Mouse (Mus musculus): ENCODE results near the gene Akap8. TPM values are rescaled to one million over a fixed set of nuclear protein-coding genes. Genes with fewer than 3 reads are reported as not detected.

The Akap8 gene
- total and polyA plus RNA-seq, 2 experiments from 2014 or later = 64.3 to 114 TPM

DNA sequence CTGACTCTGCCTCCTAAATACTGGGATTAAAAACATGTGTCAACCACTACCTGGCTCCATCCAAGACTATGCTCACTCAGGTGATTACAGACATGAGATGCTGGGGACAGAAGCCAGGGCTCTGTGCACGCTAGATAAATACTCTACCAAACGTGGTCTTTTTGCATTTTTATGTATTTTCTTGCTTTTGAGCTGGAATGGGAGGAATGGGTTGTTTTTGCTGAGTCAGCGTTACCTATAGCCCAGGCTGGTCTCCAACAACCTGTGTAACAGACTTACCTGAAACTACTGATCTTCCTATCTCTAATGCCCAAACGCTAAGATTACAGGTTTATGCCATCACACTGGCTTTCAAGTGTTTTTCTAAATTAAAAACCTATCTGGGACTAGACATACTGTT is 25.9 kb downstream of the Akap8 start:
- no peaks in the 10 kb centered on the region for H3K9me3 ChIP-seq (ENCODE audit: low read length)
- DNase-seq (no peak), ATAC-seq (no peak)
- H3K9ac ChIP-seq = no peak overlapping the region
- no peaks in the 10 kb centered on the region for H3K27me3 ChIP-seq (ENCODE audit: insufficient read depth, low read length)
- H3K4me3 ChIP-seq (ENCODE audit: low read depth, low read length) = no peak overlapping the region
- H3K27ac ChIP-seq (ENCODE audit: low read depth, low read length) = no peak overlapping the region
- TF ChIP-seq CTCF (IDR thresholded peaks at IDR 0.05; ENCODE audit: low read depth) = no peak
- H3K4me1 ChIP-seq (ENCODE audit: insufficient read depth) = no peaks in the 10 kb centered on the region
- no peaks in the 10 kb centered on the region for H3K36me3 ChIP-seq (ENCODE audit: insufficient read depth)
- 81% methylated on average over 4 of the region's 4 CpGs for WGBS
- H3K4me2 ChIP-seq (ENCODE audit: low read depth) = no peak overlapping the region

DNA sequence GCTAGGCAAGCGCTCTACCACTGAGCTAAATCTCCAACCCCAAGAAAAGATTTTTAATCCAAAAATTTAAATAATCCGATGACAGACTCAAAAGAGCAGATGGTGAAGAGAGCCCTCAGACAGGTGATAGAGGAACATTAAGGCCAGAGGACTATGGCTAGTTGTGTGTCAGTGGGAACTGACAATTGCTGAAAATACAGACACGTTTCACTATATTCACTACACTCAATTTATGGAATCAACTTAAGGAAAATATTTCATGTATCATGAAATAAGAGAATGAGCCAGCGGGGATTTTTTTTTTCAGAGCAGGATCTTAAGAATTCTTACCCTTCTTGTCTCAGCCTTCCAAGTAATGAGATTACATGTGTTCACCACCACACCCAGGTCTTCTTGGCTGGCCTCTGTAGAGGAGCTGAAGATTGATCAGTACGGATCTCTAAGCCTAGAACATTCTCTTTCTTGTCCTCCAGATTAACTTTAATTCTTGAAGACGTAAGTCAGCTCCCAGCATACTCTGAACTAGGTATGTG is 35.8 kb downstream of the Akap8 start:
- TF ChIP-seq CTCF (IDR thresholded peaks at IDR 0.05; ENCODE audit: low read depth) = no peak
- Histone ChIP-seq H3K9me3 (ENCODE audit: low read length) (no peaks in the 10 kb centered on the region), H3K4me1 (ENCODE audit: insufficient read depth) (peaks cover 10% of the 10 kb centered on the region), H3K4me3 (ENCODE audit: low read depth, low read length) (peak overlapping the region; percentile 87), H3K36me3 (ENCODE audit: insufficient read depth) (no peaks in the 10 kb centered on the region), H3K9ac (peak overlapping the region; percentile 96), H3K27me3 (ENCODE audit: insufficient read depth, low read length) (no peaks in the 10 kb centered on the region), H3K4me2 (ENCODE audit: low read depth) (peak overlapping the region; percentile 74), H3K27ac (ENCODE audit: low read depth, low read length) (peak overlapping the region; percentile 99)
- WGBS = 40% methylated on average over 6 of the region's 6 CpGs
- no peak for ATAC-seq
- DNase-seq = no peak

DNA sequence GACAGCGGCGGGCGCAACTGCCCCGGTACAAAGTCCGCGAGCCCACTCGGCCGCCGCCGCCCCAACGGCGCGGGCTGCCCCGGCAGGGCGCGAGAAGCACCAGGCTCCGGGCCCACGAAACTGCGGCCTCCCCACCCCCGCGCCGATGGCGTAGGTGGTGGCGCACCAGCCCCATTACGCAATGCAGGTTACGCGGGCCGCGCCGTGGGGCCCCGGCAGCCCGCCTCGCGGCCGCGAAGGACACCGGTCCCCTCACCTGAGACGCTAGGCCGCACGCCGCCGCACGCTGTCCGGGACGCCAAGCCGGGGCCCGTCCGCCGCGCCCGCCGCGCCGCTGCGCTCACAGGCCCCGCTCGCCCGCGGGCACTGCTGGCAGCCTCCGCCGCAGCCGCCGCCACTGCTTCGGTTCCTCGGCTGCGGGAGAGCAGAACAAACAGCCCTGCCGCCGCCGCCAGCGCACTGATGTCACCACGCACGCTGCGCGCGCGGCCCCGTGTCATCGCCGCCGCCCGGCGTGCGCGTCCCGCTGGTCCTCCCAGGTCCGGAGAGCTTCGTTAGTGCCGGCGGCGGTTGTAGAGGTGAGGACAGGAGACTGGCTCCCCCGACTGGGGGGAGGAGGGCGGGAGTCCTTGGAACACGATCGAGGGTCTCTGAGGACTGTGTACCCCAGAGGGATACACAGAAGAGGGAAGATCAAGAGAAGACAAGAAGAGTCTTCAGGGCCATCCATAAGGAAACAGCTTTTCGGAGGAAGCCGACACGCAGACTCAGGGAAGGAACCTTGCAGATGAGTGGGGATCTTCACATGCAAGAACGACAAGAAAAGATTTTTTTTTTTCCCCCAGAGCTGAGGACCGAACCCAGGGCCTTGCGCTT is 36.5 kb downstream of the Akap8 start, which contains the start of gene Brd4:
Gene Brd4 (minus strand): TSS at position 461 of the 876 bp plus-strand sequence.
- peak within 1 kb of the TSS; percentile 96 for H3K9ac ChIP-seq
- H3K27ac ChIP-seq (ENCODE audit: low read depth, low read length) = peak within 1 kb of the TSS; percentile 99
- no peak for TF ChIP-seq CTCF (IDR thresholded peaks at IDR 0.05; ENCODE audit: low read depth)
- DNase-seq = peak; percentile 95
- H3K27me3 ChIP-seq (ENCODE audit: insufficient read depth, low read length) = no peaks in the 10 kb centered on the region
- H3K36me3 ChIP-seq (ENCODE audit: insufficient read depth) = no peaks in the 10 kb centered on the region
- H3K9me3 ChIP-seq (ENCODE audit: low read length) = no peaks in the 10 kb centered on the region
- peak within 1 kb of the TSS; percentile 74 for H3K4me2 ChIP-seq (ENCODE audit: low read depth)
- H3K4me1 ChIP-seq (ENCODE audit: insufficient read depth) = peaks cover 14% of the 10 kb centered on the region
- peak; percentile 96 for ATAC-seq
- peak within 1 kb of the TSS; percentile 87 for H3K4me3 ChIP-seq (ENCODE audit: low read depth, low read length)
- 3% methylated on average over 74 of the region's 100 CpGs for WGBS

DNA sequence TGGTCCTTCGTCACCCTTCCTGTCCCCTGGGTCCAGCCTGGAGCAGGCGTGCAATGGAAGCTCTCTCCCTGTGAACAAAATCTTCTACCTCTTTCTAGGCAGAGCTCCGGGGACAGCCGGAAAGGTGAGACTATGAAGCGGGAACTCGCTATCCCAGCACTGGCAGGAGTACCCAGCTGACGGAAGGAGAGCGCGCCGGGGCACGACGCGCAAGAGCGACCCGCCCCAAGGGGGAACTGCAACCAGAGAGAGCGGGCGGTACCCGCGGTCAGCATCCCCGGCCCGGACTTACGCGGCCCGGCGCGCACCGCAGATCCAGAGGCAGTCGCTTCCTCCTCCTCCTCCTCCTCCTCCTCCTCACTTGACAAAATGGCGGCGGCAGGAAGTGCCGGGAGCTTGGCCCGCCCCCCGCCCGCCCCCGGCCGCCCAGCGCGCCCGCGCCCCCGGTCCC is 37.2 kb downstream of the Akap8 start:
- Histone ChIP-seq H3K4me3 (ENCODE audit: low read depth, low read length) (peak overlapping the region; percentile 87), H3K9ac (peak overlapping the region; percentile 96), H3K4me2 (ENCODE audit: low read depth) (peak overlapping the region; percentile 74), H3K9me3 (ENCODE audit: low read length) (no peaks in the 10 kb centered on the region), H3K36me3 (ENCODE audit: insufficient read depth) (no peaks in the 10 kb centered on the region), H3K27ac (ENCODE audit: low read depth, low read length) (peak overlapping the region; percentile 99), H3K27me3 (ENCODE audit: insufficient read depth, low read length) (no peaks in the 10 kb centered on the region), H3K4me1 (ENCODE audit: insufficient read depth) (peaks cover 14% of the 10 kb centered on the region)
- peak; percentile 69 for ATAC-seq
- under 1% methylated on average over 31 of the region's 41 CpGs for WGBS
- no peak for TF ChIP-seq CTCF (IDR thresholded peaks at IDR 0.05; ENCODE audit: low read depth)
- DNase-seq = peak; percentile 69

DNA sequence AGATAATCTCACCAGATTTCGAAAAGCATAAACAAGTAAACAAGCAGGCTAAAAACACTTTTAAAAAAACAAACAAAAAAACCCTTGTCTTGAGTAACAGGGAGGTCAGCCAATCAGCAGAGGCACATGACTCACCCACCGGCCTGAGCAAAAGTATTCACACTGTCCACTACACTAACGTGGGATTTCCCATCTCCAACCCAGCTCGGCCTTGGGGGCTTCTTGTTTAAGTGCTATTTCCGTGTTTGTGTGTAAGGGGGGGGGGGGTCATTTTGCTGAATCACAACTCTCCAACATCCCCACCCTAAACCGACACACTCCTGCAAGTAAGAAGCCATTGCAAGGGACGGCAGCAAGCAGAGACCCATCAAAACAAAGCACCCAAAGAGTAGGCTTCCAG is 37.7 kb downstream of the Akap8 start:
- DNase-seq (no peak), ATAC-seq (peak; percentile 0; the same call in 1 of the 2 replicates)
- Histone ChIP-seq H3K27me3 (ENCODE audit: insufficient read depth, low read length) (no peaks in the 10 kb centered on the region), H3K9me3 (ENCODE audit: low read length) (no peaks in the 10 kb centered on the region), H3K9ac (peak overlapping the region; percentile 96), H3K36me3 (ENCODE audit: insufficient read depth) (no peaks in the 10 kb centered on the region), H3K4me3 (ENCODE audit: low read depth, low read length) (peak overlapping the region; percentile 87), H3K4me2 (ENCODE audit: low read depth) (peak overlapping the region; percentile 74), H3K27ac (ENCODE audit: low read depth, low read length) (peak overlapping the region; percentile 99), H3K4me1 (ENCODE audit: insufficient read depth) (peaks cover 14% of the 10 kb centered on the region)
- TF ChIP-seq CTCF (IDR thresholded peaks at IDR 0.05; ENCODE audit: low read depth) = no peak
- WGBS = 8% methylated on average over 7 of the region's 7 CpGs

DNA sequence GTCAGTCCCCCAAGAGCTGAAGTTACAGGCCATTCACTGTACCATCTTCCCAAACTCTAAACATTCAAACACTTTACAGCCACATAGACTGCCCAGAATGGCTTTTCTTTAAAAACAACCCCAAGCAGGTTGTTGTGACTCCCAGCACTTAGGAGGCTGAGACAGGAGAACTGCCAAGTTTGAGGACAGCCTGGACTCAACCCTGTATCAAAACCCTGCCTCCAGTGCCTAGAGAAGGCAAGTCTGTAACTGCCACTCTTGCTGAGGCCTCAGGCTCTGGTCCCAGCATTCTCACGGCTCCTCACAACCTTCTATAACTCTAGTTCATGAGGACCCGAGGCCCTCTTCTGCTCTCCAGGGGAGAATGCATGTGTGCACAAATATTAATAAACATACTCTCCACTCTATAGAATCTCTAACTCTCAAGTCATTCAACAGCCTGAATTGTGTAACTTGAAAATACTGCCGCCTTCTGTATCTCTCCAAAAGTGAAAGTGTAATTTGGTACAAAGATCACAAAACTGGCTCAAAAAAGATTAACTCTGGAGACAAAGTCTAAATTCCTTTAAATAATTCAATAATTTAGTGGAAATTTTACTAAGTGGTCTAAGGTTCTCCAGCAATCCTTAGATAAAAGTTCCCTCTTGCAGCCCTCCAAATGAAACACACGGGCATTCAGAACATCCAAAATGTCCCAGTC is 39.3 kb downstream of the Akap8 start:
- Histone ChIP-seq H3K4me1 (ENCODE audit: insufficient read depth) (peaks cover 14% of the 10 kb centered on the region), H3K36me3 (ENCODE audit: insufficient read depth) (no peaks in the 10 kb centered on the region), H3K4me3 (ENCODE audit: low read depth, low read length) (no peak overlapping the region), H3K9ac (no peak overlapping the region), H3K9me3 (ENCODE audit: low read length) (no peaks in the 10 kb centered on the region), H3K27ac (ENCODE audit: low read depth, low read length) (no peak overlapping the region), H3K27me3 (ENCODE audit: insufficient read depth, low read length) (no peaks in the 10 kb centered on the region), H3K4me2 (ENCODE audit: low read depth) (no peak overlapping the region)
- 78% methylated on average over 4 of the region's 4 CpGs for WGBS
- ATAC-seq = no peak
- no peak for TF ChIP-seq CTCF (IDR thresholded peaks at IDR 0.05; ENCODE audit: low read depth)
- DNase-seq = no peak
